Mouse (Mus musculus) bone marrow, adult 2 months (tissue): ENCODE results near the gene Agbl1.

Experiments used
- CTCF ChIP-seq: fragments of 200-500 bp; IDR thresholded peaks from 2 replicates; pipeline ENCODE4 v1.5.1; 2011; ENCODE audit warnings: low read length, control low read depth; ENCODE audit not compliant: control insufficient read depth, insufficient read depth
- POLR2A ChIP-seq: fragments of 200-500 bp; IDR thresholded peaks from 2 replicates; pipeline ENCODE4 v1.6.1; 2011; ENCODE audit warnings: low read depth, mild to moderate bottlenecking, control low read depth, low read length, borderline replicate concordance; ENCODE audit not compliant: control insufficient read depth

GRCm38 (mm10) chr7:76275061-76275460 is 45.4 kb downstream of the Agbl1 start:
- TF ChIP-seq CTCF: no peak
- no peak for TF ChIP-seq POLR2A
